Mouse (Mus musculus): ENCODE measurements around the gene Eftud2. TPM values are rescaled to one million over a fixed set of nuclear protein-coding genes. Genes with fewer than 3 reads are reported as not detected.

Eftud2 gene
- polyA plus RNA-seq, 2 experiments = 95.0 to 137 TPM

- Histone ChIP-seq H3K36me3 (ENCODE audit: control insufficient read depth, insufficient read depth, low read length) (peaks cover 53% of the 10 kb centered on the region), H3K9ac (ENCODE audit: low read depth, low read length, severe bottlenecking) (no peak overlapping the region), H3K27ac (replicated peaks; ENCODE audit: low read depth, low read length) (no peak overlapping the region), H3K4me2 (replicated peaks; ENCODE audit: low read depth, low read length, severe bottlenecking) (no peak overlapping the region), H3K4me1 (ENCODE audit: control insufficient read depth, insufficient read depth, low read length) (no peaks in the 10 kb centered on the region), H3K9me3 (ENCODE audit: control insufficient read depth, low read length) (no peaks in the 10 kb centered on the region), H3K4me3 (replicated peaks; ENCODE audit: low read length) (no peak overlapping the region), H3K27me3 (ENCODE audit: control insufficient read depth, insufficient read depth, low read length) (no peaks in the 10 kb centered on the region)
- no peak for ATAC-seq (ENCODE audit: low FRiP score, low read depth)
- no peak for TF ChIP-seq POLR2A (IDR thresholded peaks at IDR 0.05; ENCODE audit: borderline replicate concordance, extremely low read depth, insufficient read depth, insufficient read length)
- DNase-seq (ENCODE audit: low spot score) = no peak
- 85% methylated on average over 9 of the region's 9 CpGs for WGBS
Measured at GRCm38 (mm10) chr11:102915380-102915779, 34.6 kb upstream of the Eftud2 start.

GRCm38 (mm10) chr11:102911376-102911775, 30.6 kb upstream of the Eftud2 start:
- no peaks in the 10 kb centered on the region for H3K4me1 ChIP-seq (ENCODE audit: control insufficient read depth, insufficient read depth, low read length)
- 82% methylated on average over 7 of the region's 7 CpGs for WGBS
- ATAC-seq (ENCODE audit: low FRiP score, low read depth) (no peak), DNase-seq (ENCODE audit: low spot score) (no peak)
- H3K27me3 ChIP-seq (ENCODE audit: control insufficient read depth, insufficient read depth, low read length) = no peaks in the 10 kb centered on the region
- no peak overlapping the region for H3K9ac ChIP-seq (ENCODE audit: low read depth, low read length, severe bottlenecking)
- no peak overlapping the region for H3K4me2 ChIP-seq (replicated peaks; ENCODE audit: low read depth, low read length, severe bottlenecking)
- no peak overlapping the region for H3K4me3 ChIP-seq (replicated peaks; ENCODE audit: low read length)
- no peak overlapping the region for H3K27ac ChIP-seq (replicated peaks; ENCODE audit: low read depth, low read length)
- TF ChIP-seq POLR2A (IDR thresholded peaks at IDR 0.05; ENCODE audit: borderline replicate concordance, extremely low read depth, insufficient read depth, insufficient read length) = no peak
- H3K9me3 ChIP-seq (ENCODE audit: control insufficient read depth, low read length) = no peaks in the 10 kb centered on the region
- peaks cover 93% of the 10 kb centered on the region for H3K36me3 ChIP-seq (ENCODE audit: control insufficient read depth, insufficient read depth, low read length)

DNA sequence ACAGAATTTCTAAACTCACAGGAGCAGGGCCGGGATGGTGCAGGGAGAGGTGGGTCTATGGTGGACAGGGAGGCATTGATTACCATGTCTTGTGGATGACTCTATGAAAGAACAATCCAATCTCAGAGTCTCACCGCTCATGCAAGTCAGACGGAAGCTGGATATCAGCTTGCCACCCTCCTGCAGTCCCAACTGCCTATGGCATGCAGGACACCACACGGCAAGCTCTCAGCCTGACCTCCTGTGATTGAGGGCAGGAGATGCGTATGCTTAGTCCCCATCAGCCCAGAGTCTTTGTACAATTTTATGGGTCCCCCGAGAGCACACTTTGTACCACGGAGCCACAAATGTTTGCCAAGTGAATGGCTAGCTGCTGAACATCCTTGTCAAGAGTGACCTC, 22.9 kb upstream of the Eftud2 start:
- no peak overlapping the region for H3K4me3 ChIP-seq (replicated peaks; ENCODE audit: low read length)
- 77% methylated on average over 7 of the region's 7 CpGs for WGBS
- H3K27me3 ChIP-seq (ENCODE audit: control insufficient read depth, insufficient read depth, low read length) = no peaks in the 10 kb centered on the region
- TF ChIP-seq POLR2A (IDR thresholded peaks at IDR 0.05; ENCODE audit: borderline replicate concordance, extremely low read depth, insufficient read depth, insufficient read length) = no peak
- DNase-seq (ENCODE audit: low spot score) (no peak), ATAC-seq (ENCODE audit: low FRiP score, low read depth) (no peak)
- no peaks in the 10 kb centered on the region for H3K9me3 ChIP-seq (ENCODE audit: control insufficient read depth, low read length)
- no peak overlapping the region for H3K4me2 ChIP-seq (replicated peaks; ENCODE audit: low read depth, low read length, severe bottlenecking)
- no peak overlapping the region for H3K9ac ChIP-seq (ENCODE audit: low read depth, low read length, severe bottlenecking)
- H3K36me3 ChIP-seq (ENCODE audit: control insufficient read depth, insufficient read depth, low read length) = peaks cover 40% of the 10 kb centered on the region
- H3K4me1 ChIP-seq (ENCODE audit: control insufficient read depth, insufficient read depth, low read length) = no peaks in the 10 kb centered on the region
- no peak overlapping the region for H3K27ac ChIP-seq (replicated peaks; ENCODE audit: low read depth, low read length)

GRCm38 (mm10) chr11:102902107-102902506, 21.3 kb upstream of the Eftud2 start:
- Histone ChIP-seq H3K36me3 (ENCODE audit: control insufficient read depth, insufficient read depth, low read length) (peaks cover 25% of the 10 kb centered on the region), H3K9ac (ENCODE audit: low read depth, low read length, severe bottlenecking) (no peak overlapping the region), H3K27ac (replicated peaks; ENCODE audit: low read depth, low read length) (no peak overlapping the region), H3K27me3 (ENCODE audit: control insufficient read depth, insufficient read depth, low read length) (no peaks in the 10 kb centered on the region), H3K4me2 (replicated peaks; ENCODE audit: low read depth, low read length, severe bottlenecking) (no peak overlapping the region), H3K4me3 (replicated peaks; ENCODE audit: low read length) (no peak overlapping the region), H3K4me1 (ENCODE audit: control insufficient read depth, insufficient read depth, low read length) (no peaks in the 10 kb centered on the region), H3K9me3 (ENCODE audit: control insufficient read depth, low read length) (no peaks in the 10 kb centered on the region)
- TF ChIP-seq POLR2A (IDR thresholded peaks at IDR 0.05; ENCODE audit: borderline replicate concordance, extremely low read depth, insufficient read depth, insufficient read length) = no peak
- DNase-seq (ENCODE audit: low spot score) (no peak), ATAC-seq (ENCODE audit: low FRiP score, low read depth) (no peak)
- 79% methylated on average over 5 of the region's 5 CpGs for WGBS

GRCm38 (mm10) chr11:102901199-102901598, 20.4 kb upstream of the Eftud2 start:
- DNase-seq (ENCODE audit: low spot score) (no peak), ATAC-seq (ENCODE audit: low FRiP score, low read depth) (no peak)
- WGBS = 62% methylated on average over 4 of the region's 4 CpGs
- Histone ChIP-seq H3K4me1 (ENCODE audit: control insufficient read depth, insufficient read depth, low read length) (no peaks in the 10 kb centered on the region), H3K9me3 (ENCODE audit: control insufficient read depth, low read length) (no peaks in the 10 kb centered on the region), H3K4me3 (replicated peaks; ENCODE audit: low read length) (no peak overlapping the region), H3K4me2 (replicated peaks; ENCODE audit: low read depth, low read length, severe bottlenecking) (no peak overlapping the region), H3K27me3 (ENCODE audit: control insufficient read depth, insufficient read depth, low read length) (no peaks in the 10 kb centered on the region), H3K9ac (ENCODE audit: low read depth, low read length, severe bottlenecking) (no peak overlapping the region), H3K27ac (replicated peaks; ENCODE audit: low read depth, low read length) (no peak overlapping the region), H3K36me3 (ENCODE audit: control insufficient read depth, insufficient read depth, low read length) (peaks cover 16% of the 10 kb centered on the region)
- TF ChIP-seq POLR2A (IDR thresholded peaks at IDR 0.05; ENCODE audit: borderline replicate concordance, extremely low read depth, insufficient read depth, insufficient read length) = no peak

- no peaks in the 10 kb centered on the region for H3K9me3 ChIP-seq (ENCODE audit: control insufficient read depth, low read length)
- WGBS = 15% methylated on average over 7 of the region's 7 CpGs
- DNase-seq (ENCODE audit: low spot score) (peak; percentile 86), ATAC-seq (ENCODE audit: low FRiP score, low read depth) (peak; percentile 75; the same call in 1 of the 2 replicates)
- no peaks in the 10 kb centered on the region for H3K4me1 ChIP-seq (ENCODE audit: control insufficient read depth, insufficient read depth, low read length)
- H3K4me2 ChIP-seq (replicated peaks; ENCODE audit: low read depth, low read length, severe bottlenecking) = no peak within 1 kb of the TSS
- no peak within 1 kb of the TSS for H3K4me3 ChIP-seq (replicated peaks; ENCODE audit: low read length)
- H3K36me3 ChIP-seq (ENCODE audit: control insufficient read depth, insufficient read depth, low read length) = peaks cover 11% of the 10 kb centered on the region
- no peak within 1 kb of the TSS for H3K27ac ChIP-seq (replicated peaks; ENCODE audit: low read depth, low read length)
- no peak for TF ChIP-seq POLR2A (IDR thresholded peaks at IDR 0.05; ENCODE audit: borderline replicate concordance, extremely low read depth, insufficient read depth, insufficient read length)
- H3K9ac ChIP-seq (ENCODE audit: low read depth, low read length, severe bottlenecking) = no peak within 1 kb of the TSS
- H3K27me3 ChIP-seq (ENCODE audit: control insufficient read depth, insufficient read depth, low read length) = no peaks in the 10 kb centered on the region
Measured at GRCm38 (mm10) chr11:102900763-102901162, 20.0 kb upstream of the Eftud2 start, which contains the start of gene Gfap. Gfap (minus strand) TSS chr11:102900912.

Data from limb, embryonic 14.5 days (tissue).